Mouse (Mus musculus): ENCODE data around the gene Pnkd.

Gene Pnkd

GRCm38 (mm10) chr1:74284543-74285160 is at the start of gene Pnkd, which contains the start of gene Aamp:
Pnkd (plus strand) TSS chr1:74284930.
Aamp (minus strand) TSS chr1:74284738.
- peak; percentile 100 for DNase-seq (ENCODE audit: low read depth)

DNA sequence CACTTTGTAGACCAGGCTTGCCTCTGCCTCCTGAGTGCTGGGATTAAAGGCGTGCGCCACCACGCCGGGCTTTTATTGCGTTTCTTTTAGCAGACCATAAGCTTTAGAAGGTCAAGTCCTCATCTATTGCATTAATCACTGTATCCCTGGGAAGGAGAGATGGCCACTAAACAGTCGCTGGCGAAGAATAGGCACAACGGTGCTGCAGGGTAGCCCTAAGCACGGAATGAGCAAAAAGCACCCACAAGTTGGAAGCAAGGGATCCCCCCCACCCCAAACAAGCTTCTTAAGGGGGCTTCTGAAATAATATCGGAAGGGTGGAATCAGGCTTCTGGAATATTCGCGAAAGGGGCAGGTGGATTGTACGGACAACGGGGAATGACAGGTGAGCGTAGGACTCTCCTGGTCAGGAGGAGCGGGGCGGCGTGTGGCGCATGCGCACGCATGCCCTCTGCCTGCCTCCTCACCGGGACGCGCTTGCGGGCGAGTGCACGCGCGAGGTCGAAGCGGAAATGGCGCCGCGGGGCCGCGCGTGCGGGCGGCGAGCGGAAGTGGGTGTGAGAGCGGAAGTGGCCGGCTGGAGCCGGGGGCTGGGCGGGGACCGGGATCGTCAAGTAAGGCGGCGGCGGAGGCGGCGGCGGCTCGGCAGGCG is 48.7 kb upstream of the Pnkd start, which contains the start of gene Arpc2:
TSS of gene Arpc2 (plus strand) at position 147 of the 652 bp plus-strand sequence.
- peak; percentile 87 for DNase-seq (ENCODE audit: low read depth)

DNA sequence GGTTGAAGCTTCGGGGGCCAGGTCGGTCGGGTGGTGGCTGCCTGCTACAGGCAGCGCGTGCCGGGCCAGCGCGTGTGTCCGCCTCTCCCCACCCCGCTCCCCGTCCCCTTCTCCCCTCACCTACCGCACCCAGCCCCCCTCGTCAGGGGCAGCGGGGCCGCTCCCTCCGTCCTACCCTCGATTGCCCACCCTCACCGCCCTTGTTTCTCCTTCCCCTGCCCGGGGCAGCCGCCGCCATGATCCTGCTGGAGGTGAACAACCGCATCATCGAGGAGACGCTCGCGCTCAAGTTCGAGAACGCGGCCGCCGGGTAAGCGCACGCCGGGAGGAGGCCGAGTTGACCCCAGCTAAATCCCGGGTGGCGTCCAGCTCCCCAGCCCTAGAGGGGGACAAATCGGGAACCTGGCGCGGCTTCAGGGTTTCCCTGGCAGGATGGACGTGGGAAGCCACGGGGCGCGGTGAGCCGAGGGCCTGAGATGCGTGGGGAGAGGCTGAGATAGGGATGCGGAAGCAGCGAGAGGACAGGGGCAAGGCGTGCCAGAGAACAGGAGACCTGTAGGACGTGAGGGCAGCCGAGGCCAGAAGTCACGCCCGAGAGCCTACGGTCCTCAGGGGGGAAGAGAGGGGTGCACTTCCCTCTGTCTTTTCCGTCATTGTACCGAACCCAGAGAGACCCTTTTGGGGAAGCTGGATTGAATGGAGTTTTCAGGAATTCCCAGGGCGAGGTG is 48.0 kb upstream of the Pnkd start:
- no peak for DNase-seq (ENCODE audit: low read depth)

DNA sequence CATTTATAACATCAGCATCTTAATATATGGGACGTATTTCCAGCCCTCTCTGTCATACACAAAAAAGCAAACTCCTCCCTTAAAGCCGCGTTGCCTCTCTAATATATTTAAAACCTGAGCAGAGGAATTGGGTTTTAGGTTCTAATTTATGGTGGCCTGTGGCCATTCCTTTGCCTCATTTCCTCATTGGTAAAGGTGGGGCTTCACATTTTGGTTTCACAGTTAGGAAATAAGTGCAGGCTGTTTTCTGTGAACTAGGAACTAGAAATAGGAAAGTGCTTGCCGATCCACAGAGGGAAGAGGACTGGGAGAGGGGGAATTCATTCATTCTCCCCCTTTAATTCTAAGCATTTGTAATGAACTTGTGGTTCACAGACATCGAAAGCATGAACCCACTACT is 47.1 kb upstream of the Pnkd start:
- DNase-seq (ENCODE audit: low read depth) = no peak

GRCm38 (mm10) chr1:74238136-74238535 is 46.6 kb upstream of the Pnkd start:
- no peak for DNase-seq (ENCODE audit: low read depth)

- no peak for DNase-seq (ENCODE audit: low read depth)
Measured at GRCm38 (mm10) chr1:74239162-74239561, 45.6 kb upstream of the Pnkd start.

DNA sequence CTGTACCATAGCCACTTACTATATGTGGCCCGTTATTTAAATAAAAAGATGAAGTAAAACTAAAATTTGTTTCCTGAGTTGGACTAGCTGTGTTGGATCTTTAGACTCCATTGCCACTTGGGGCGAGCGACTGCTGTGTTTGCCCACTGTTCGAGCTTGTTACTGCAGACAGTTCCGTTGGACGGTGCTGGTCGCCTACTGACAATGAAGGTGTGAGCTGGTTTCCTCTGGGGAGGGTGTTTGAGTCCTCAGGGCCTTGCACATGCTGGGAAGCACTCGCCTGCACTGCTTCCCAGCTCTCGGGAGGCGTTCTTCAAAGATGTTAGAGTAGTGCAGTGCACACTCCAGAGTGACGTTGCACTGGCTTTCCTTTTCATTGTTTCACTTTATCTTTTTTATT is 45.1 kb upstream of the Pnkd start:
- DNase-seq (ENCODE audit: low read depth) = no peak

GRCm38 (mm10) chr1:74240311-74240710 is 44.4 kb upstream of the Pnkd start:
- DNase-seq (ENCODE audit: low read depth) = no peak

DNA sequence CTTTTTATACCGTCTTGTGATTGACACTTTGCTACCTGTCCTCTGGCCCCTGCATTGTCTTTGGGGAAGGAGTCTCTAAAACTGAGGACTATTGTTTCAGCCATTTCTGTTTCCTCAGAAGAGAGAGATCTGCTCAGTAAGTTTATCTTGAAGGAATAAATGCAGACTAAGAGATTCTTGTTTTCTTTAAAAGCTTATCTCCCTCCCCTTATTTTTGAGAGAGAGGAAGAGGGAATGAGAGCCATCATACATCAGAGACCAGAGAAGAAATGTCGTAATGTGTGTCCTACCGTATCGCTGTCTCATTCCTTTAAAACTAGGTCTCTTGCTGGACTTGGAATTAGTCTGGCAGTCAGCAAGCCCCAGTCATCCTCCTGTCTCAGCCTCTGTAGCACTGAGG is 43.9 kb upstream of the Pnkd start:
- no peak for DNase-seq (ENCODE audit: low read depth)

DNA sequence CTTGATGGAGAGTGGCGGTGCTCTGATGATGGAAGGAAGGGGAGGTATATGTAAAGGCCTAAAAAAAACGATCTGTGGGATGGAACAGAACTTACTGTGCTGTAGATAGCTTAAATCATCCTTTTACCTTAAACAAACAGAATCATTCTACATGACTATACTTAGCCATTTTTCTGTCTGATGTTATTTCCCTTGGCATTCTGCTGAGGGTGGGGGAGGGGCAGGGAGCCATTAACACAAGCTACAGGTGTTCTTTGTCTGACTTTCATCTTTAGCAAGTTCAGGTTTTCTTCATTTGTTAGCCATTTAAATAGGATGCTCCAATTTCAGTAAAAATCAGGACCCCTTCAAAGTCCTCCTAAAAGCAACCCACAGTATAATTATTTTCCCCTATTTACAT is 39.2 kb upstream of the Pnkd start:
- no peak for DNase-seq (ENCODE audit: low read depth)

GRCm38 (mm10) chr1:74248799-74249198 is 35.9 kb upstream of the Pnkd start:
- DNase-seq (ENCODE audit: low read depth) = peak; percentile 53

- DNase-seq (ENCODE audit: low read depth) = peak; percentile 49
Measured at GRCm38 (mm10) chr1:74249331-74249980, 35.3 kb upstream of the Pnkd start.

DNA sequence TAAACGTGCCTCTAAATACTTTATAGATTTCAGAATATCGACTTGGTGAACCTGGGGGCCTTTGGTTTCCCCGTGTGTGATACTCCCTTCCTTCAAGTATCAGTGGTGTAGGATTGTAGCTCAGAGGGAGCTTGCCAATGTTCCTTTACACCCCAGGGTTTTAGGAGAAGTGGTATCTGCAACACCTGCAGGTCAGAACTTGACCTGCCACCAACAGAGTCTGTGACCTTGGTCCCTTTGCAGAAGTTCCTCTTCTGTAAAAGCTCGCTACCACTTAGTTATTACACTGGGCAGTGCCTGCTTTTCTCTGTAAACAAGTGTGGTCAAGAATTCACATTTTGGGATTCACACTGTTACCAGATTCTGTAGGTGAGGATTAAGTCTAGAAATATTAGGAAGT is 34.6 kb upstream of the Pnkd start:
- DNase-seq (ENCODE audit: low read depth) = no peak

DNA sequence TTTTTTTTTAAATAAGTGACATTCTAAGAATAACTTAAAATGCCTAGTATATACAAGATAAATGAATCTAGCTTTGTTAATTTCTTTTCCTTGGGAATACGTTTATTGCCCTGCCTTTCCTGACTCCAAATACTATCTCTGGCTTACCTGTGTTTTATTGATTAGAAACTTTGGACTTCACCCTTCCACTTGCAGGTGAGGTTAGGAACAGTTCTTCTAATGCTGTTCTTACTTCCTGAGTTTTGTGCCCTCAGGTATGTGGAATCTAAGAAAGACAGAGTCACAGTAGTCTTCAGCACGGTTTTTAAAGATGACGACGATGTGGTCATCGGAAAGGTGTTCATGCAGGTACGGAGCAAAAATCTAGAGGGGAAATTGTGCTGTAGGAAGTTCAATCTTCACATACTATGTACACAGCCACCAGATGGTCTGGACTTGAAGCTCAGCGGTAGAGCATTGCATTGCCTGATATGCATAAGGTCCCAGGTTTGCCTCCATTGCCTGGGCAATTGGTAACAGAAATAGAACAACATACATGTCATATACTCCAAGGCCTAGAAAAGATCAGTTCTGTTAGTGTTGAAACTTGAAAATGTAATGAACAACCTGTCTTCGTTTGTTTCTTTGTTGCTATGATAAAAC is 28.9 kb upstream of the Pnkd start:
- no peak for DNase-seq (ENCODE audit: low read depth)

DNA sequence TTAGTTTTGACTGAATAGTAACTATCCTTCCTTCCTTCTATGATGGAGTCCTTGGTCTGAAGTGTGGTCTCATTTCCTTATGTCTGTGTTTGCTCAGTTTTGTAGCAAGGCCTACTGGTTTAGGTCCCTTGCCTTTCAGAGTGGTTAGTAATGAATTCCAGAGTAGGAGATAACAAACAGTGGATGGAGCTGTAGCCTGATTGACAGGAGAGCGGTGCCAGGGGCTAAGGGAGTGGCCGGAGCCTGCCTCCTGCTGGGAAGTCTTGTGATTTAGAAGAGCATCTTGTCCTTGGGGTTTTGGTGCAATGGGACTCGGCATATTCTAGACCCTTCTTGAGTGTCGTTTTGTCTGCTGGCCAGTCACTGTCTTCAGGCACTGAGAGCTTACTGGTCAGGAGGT is 27.9 kb upstream of the Pnkd start:
- no peak for DNase-seq (ENCODE audit: low read depth)

- DNase-seq (ENCODE audit: low read depth) = no peak
Measured at GRCm38 (mm10) chr1:74262510-74262909, 22.2 kb upstream of the Pnkd start.

DNA sequence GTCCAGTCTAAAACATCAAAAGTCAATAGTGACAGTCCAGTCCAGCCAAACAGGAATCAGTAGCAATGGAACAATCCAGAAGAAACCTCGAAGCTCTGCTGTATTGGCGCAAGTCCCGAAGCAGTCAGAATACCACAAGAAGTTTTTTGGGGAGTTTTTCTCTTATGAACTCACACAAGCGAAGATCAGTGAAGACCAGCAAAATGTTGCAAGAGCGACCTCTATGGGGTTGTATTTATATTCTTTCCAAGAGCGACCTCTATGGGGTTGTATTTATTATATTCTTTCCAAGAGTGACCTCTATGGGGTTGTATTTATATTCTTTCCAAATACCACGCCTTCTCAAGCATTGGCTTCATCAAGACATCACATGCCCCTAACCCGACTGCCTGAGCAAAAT is 16.0 kb upstream of the Pnkd start:
- DNase-seq (ENCODE audit: low read depth) = no peak

DNA sequence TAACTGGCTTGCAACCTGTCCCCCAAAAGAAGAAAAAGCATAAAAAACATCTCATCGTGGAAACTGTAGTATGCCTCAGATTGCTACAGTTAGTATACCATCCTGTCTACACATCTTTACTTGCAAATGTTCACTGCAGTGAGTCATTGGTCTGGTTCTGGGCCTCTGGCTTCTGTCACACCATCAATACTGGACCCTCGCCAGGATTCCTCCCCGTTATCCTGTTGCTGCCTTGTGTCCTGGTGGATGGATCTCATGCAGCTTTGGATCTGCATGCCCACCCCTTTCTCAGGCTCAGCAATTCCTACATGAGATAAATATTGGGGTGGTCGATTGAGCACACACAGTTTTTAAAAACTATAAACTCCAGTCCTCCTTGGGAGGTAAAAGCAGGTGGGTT is 13.1 kb upstream of the Pnkd start:
- DNase-seq (ENCODE audit: low read depth) = no peak

DNA sequence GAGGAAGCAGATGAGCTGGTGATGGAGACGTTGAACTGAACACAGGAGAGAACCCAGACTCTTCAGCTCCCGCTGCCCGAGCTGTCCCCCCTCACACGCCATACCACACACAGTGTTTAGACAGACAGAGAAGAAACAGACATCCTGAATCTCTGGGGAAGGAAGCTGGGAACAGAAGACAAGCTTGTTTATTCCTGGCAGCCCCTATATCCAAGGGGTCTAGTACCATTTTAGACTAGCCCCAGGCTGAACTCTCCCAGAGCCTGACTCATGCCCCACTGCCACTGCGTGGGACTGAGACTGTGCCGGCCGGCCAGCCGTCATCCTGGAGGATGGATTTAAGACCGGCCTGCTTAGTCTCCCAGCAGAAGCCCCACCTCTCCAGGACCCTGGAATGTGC is 9.7 kb upstream of the Pnkd start:
- no peak for DNase-seq (ENCODE audit: low read depth)

GRCm38 (mm10) chr1:74277041-74277440 is 7.7 kb upstream of the Pnkd start:
- no peak for DNase-seq (ENCODE audit: low read depth)

DNA sequence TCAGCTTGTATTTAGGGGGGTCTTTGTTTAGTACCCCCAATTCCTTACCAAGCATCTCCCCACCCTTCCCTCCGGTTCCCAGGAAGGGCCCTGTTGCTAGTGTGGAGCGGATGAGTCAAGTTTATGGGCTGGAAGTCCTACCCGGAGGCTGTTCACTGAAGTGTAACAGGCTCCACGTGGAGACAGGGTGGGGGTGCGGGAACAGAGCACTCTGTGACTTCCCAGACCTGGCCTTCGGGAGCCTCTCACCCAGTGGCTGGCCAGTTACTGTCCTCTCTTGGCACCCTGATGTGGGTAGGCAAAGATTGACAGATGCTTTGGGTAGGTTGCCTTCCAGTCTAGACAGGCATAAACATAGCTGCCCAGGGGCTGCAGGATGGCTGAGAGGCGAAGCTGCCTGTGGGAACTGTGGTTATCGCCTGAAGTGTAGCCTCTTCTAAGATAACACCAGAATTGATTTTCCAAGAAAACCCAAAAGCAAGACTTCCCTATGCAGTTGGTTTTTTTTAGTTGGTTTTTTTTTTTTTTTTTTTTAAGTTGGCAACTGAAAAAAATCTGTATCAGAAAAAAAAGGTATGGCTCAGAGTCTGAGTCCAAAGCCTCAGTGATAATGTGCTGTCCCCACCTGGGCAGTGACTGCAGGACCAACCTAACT is 6.7 kb upstream of the Pnkd start:
- no peak for DNase-seq (ENCODE audit: low read depth)

DNA sequence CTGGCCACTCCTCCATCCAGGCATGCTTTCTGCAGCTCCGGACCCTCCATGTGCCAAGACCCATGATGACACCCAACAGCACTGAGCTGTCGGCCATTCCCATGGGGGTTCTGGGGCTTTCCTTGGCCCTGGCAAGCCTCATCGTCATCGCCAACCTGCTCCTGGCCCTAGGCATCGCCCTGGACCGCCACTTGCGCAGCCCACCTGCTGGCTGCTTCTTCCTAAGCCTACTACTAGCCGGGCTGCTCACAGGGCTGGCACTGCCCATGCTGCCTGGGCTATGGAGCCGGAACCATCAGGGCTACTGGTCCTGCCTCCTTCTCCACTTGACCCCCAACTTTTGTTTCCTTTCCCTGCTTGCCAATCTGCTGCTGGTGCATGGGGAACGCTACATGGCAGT is 6.2 kb upstream of the Pnkd start, which contains the start of gene Gpbar1:
TSS of gene Gpbar1 (plus strand) at position 13 of the 400 bp plus-strand sequence.
- DNase-seq (ENCODE audit: low read depth) = no peak

All from fibroblast of lung, adult 2 months (primary cell).